Mouse (Mus musculus) C2C12 (cell line): Measurements from ENCODE around the gene Pou3f3. TPM values are rescaled to one million over a fixed set of nuclear protein-coding genes. Genes with fewer than 3 reads are reported as not detected.

ENCODE experiments used
- H3K27me3 ChIP-seq: one replicate; pipeline ENCODE4 v1.6.1; 2011; ENCODE audit not compliant: control insufficient read depth, insufficient read depth, insufficient read length
- H3K36me3 ChIP-seq: one replicate; pipeline ENCODE4 v1.6.1; 2011; ENCODE audit not compliant: control insufficient read depth, insufficient read depth
- H3K4me3 ChIP-seq: one replicate; pipeline ENCODE4 v1.5.1; 2011; ENCODE audit warnings: mild to moderate bottlenecking, control low read depth; ENCODE audit not compliant: poor library complexity, insufficient read depth, severe bottlenecking
- H3K79me2 ChIP-seq: one replicate; pipeline ENCODE4 v1.6.1; 2011; ENCODE audit not compliant: control insufficient read depth, insufficient read depth
- H3K79me3 ChIP-seq: one replicate; pipeline ENCODE4 v1.6.1; 2011; ENCODE audit warnings: low read depth, control low read depth
- H3ac ChIP-seq: one replicate; pipeline ENCODE3; 2011; ENCODE audit warnings: low read depth; ENCODE audit not compliant: control insufficient read depth, insufficient read length
- CEBPB ChIP-seq: IDR thresholded peaks from one replicate; pipeline ENCODE4 v1.6.1; 2011; ENCODE audit warnings: low read depth, mild to moderate bottlenecking, control low read depth, moderate library complexity
- CTCF ChIP-seq: IDR thresholded peaks from one replicate; pipeline ENCODE4 v1.5.1; 2011; ENCODE audit not compliant: control insufficient read depth, insufficient read depth, insufficient read length
- FOSL1 ChIP-seq: IDR thresholded peaks from one replicate; pipeline ENCODE4 v1.8.0; 2011; ENCODE audit warnings: mild to moderate bottlenecking, low read length; ENCODE audit not compliant: poor library complexity, insufficient read depth, severe bottlenecking
- MAX ChIP-seq: IDR thresholded peaks from one replicate; pipeline ENCODE4 v1.6.1; 2011; ENCODE audit warnings: mild to moderate bottlenecking, control low read depth
- MYOD1 ChIP-seq: IDR thresholded peaks from one replicate; pipeline ENCODE4 v1.6.1; 2011; ENCODE audit warnings: low read depth; ENCODE audit not compliant: control insufficient read depth, insufficient read length
- MYOG ChIP-seq: IDR thresholded peaks from one replicate; pipeline ENCODE4 v1.6.1; 2011; ENCODE audit not compliant: control insufficient read depth, insufficient read length; ENCODE audit errors: extremely low read depth
- USF1 ChIP-seq: IDR thresholded peaks from one replicate; pipeline ENCODE4 v1.6.1; 2011; ENCODE audit warnings: low read depth, mild to moderate bottlenecking, control low read depth, moderate library complexity
- long read RNA-seq, 2 experiments: library from polyadenylated mRNA; unstranded; transcript quantifications; one replicate each; pipeline ENCODE4 v2.0.0; 2019 to 2020
- polyA plus RNA-seq: library from polyadenylated mRNA; unstranded; fragments of >200 nt; fragmentation: generic; extraction: Trizol; gene quantifications from one replicate; pipeline ENCODE4 v1.2.1, GENCODE M21; 2012; ENCODE audit warnings: missing spikeins

Pou3f3 gene
- polyA plus RNA-seq, result not detected
- long read RNA-seq, experiment 1, result 0 reads
- long read RNA-seq, experiment 2, result 0 reads

DNA sequence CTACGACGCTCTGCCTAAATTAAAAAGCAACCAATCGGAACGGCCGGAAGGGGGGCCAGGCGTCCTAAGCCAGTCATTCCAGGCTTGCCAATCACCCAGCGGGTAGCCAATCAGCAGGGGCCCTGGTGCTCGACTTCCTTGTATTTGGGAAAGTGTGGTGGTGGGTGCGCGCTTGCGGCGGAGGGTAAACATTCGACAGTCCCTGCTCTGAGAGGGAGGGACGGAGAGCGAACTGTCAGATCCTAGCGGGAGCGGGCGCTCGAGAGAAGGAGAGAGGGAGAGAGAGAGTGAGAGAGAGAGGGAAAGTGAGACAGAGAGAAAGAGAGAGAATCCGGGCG, at the start of gene Pou3f3:
TSS of gene Pou3f3 (plus strand) at position 191 of the 338 bp plus-strand sequence.
- Histone ChIP-seq H3K27me3 (peaks cover 24% of the 10 kb centered on the region), H3K79me2 (no peaks in the 10 kb centered on the region), H3K79me3 (no peaks in the 10 kb centered on the region), H3K4me3 (no peak within 1 kb of the TSS), H3ac (no peak within 1 kb of the TSS), H3K36me3 (no peaks in the 10 kb centered on the region)
- TF ChIP-seq USF1, result no peak
- TF ChIP-seq CTCF, result no peak

GRCm38 (mm10) chr1:42648366-42648935, 47.1 kb upstream of the Pou3f3 start:
- no peaks in the 10 kb centered on the region for H3K36me3 ChIP-seq
- no peak overlapping the region for H3K4me3 ChIP-seq
- no peaks in the 10 kb centered on the region for H3K79me2 ChIP-seq
- TF ChIP-seq CTCF (no peak), USF1 (no peak), MYOD1 (no peak), FOSL1 (no peak), MAX (no peak), CEBPB (no peak), MYOG (no peak)
- no peak overlapping the region for H3ac ChIP-seq
- no peaks in the 10 kb centered on the region for H3K79me3 ChIP-seq
- H3K27me3 ChIP-seq, result no peaks in the 10 kb centered on the region

GRCm38 (mm10) chr1:42651461-42651860, 44.1 kb upstream of the Pou3f3 start:
- Histone ChIP-seq H3K79me2 (no peaks in the 10 kb centered on the region), H3K4me3 (no peak overlapping the region), H3ac (no peak overlapping the region), H3K79me3 (no peaks in the 10 kb centered on the region), H3K27me3 (no peaks in the 10 kb centered on the region), H3K36me3 (no peaks in the 10 kb centered on the region)
- TF ChIP-seq MYOD1 (no peak), FOSL1 (no peak), MAX (no peak), CEBPB (no peak), USF1 (no peak), MYOG (no peak), CTCF (no peak)

DNA sequence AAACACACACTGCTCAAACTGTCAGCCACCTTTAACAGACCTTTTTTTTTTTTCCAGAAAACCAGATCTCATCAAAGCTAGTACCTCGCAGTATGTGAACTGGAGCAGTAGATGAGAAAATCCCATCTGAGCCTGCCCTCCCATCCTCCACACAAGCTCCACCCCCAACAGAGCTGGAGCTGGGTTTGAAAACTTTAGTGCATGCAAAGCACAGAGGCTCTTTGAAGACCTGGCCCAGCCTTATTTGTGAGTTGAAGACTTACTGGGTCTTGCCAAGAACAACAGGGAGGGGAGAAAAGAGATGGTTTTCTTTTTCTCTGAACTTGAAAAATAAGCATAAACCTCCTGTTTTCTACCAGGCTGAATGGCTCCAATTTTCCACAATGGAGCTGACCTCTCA, 28.0 kb upstream of the Pou3f3 start:
- Histone ChIP-seq H3ac (no peak overlapping the region), H3K79me2 (no peaks in the 10 kb centered on the region), H3K27me3 (no peaks in the 10 kb centered on the region), H3K36me3 (no peaks in the 10 kb centered on the region), H3K4me3 (no peak overlapping the region), H3K79me3 (no peaks in the 10 kb centered on the region)
- TF ChIP-seq CEBPB, result no peak
- TF ChIP-seq USF1, result no peak
- no peak for TF ChIP-seq MYOD1
- no peak for TF ChIP-seq FOSL1
- no peak for TF ChIP-seq CTCF
- no peak for TF ChIP-seq MAX
- no peak for TF ChIP-seq MYOG

DNA sequence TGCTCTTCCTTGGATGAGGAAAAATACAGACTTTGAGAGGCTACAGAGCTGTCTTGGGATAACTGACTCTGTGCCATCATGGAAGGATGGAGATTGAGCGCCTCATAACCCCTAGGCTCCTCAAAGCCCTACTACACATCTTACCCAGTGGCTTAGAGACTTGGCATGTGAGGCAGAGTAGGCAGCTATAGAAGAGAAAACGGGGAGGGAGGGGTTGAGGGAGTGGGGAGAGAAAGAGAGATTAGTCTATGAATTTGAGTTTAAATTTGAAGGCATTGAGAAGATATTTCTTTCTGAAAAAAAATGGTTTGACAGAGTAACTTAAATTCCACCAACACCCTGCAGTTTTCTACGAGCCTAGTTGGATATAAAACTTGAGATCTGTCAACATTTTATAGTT, 14.9 kb upstream of the Pou3f3 start:
- no peak overlapping the region for H3K4me3 ChIP-seq
- no peaks in the 10 kb centered on the region for H3K79me2 ChIP-seq
- no peaks in the 10 kb centered on the region for H3K79me3 ChIP-seq
- H3K36me3 ChIP-seq, result no peaks in the 10 kb centered on the region
- TF ChIP-seq CEBPB, result no peak
- no peak for TF ChIP-seq MYOG
- TF ChIP-seq CTCF, result no peak
- no peak for TF ChIP-seq USF1
- no peak for TF ChIP-seq FOSL1
- TF ChIP-seq MYOD1, result no peak
- TF ChIP-seq MAX, result no peak
- no peak overlapping the region for H3ac ChIP-seq
- peaks cover 16% of the 10 kb centered on the region for H3K27me3 ChIP-seq

- Histone ChIP-seq H3K79me2 (no peaks in the 10 kb centered on the region), H3K27me3 (peaks cover 27% of the 10 kb centered on the region), H3K79me3 (no peaks in the 10 kb centered on the region), H3K36me3 (no peaks in the 10 kb centered on the region), H3K4me3 (no peak overlapping the region), H3ac (no peak overlapping the region)
- TF ChIP-seq FOSL1 (no peak), MYOG (no peak), CEBPB (no peak)
Observed at GRCm38 (mm10) chr1:42681762-42682161, 13.8 kb upstream of the Pou3f3 start.

GRCm38 (mm10) chr1:42683861-42684260, 11.7 kb upstream of the Pou3f3 start:
- H3K79me2 ChIP-seq, result no peaks in the 10 kb centered on the region
- no peaks in the 10 kb centered on the region for H3K79me3 ChIP-seq
- no peak for TF ChIP-seq USF1
- peaks cover 34% of the 10 kb centered on the region for H3K27me3 ChIP-seq
- H3K36me3 ChIP-seq, result no peaks in the 10 kb centered on the region
- H3K4me3 ChIP-seq, result no peak overlapping the region
- no peak overlapping the region for H3ac ChIP-seq
